Mouse (Mus musculus): ENCODE results near the gene Tbl1xr1.
A peak's percentile ranks its signal among the peaks of the same experiment; 100 is the strongest.

The Tbl1xr1 gene

DNA sequence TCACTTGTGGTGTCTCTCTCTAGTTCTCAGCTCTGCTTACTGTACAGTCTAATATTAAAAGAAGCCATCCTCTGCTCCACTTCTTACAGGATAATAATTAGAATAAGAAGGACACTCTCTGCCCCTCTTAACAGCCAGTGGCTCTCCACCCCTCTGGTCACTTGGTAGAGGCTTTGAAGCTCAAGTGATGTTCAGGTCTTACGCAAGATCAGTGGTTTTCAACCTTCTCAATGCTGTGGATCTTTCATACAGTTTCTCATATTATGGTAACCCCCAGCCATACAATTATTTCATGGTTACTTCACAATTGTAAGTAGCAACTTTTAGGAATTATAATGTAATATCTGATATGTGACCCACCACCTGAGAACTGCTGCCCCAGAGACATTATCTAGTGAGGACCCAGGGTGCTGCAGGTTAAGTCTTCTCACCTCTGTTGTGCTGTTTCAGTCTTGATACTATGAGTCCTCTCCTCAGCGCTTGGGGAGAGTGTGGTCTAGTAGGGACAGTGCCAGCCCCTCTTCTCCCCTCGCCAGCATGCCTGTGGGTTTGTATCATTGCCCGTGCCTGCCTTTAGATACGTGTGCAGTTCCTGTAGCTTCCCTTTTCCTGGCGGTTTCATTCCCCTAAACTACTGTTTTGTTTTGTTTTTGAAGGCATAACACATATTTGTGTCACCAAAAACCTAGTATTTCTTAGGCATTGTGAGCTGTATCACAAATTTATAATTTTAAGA lies 65.7 kb downstream of the Tbl1xr1 start:
- DNase-seq (ENCODE audit: low spot score in 2 of 2): no peak

DNA sequence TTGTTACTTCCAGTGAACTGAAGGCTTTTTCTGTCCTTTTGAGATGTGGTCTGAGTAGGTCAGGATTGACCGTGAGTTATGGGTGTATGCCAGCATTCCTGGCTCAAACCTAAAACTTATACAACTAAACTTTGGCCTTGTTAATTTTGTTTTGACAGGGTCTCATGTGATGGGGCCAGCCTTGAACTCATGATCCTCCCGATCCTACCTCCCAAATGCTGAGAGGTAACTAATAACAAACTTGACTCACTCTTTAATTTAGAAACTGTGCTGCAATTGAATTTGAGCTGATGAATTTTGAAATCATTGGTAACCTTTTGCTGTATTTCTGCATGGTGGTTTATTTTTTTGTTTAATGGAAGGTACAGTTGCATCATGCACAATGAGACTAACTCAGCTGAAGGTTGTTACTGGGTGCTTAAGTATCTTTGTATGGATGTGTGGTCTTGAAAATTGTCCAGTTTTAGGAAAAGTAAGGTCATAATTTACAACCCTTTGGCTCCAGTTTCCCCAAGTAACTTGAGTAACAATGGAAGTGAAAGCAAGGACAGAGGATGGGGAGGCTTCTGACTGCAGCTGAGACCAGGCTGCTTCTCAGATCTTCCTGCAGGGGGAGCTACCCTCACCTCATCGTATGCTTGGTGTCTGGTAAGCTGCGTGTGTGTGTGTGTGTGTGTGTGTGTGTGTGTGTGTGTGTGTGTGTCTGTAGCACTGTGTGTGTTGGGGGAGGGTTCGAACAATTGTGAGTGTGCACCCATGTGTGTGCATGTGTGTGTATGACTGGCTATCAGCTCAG lies 66.6 kb downstream of the Tbl1xr1 start:
- DNase-seq (ENCODE audit: low spot score in 2 of 2): no peak

DNA sequence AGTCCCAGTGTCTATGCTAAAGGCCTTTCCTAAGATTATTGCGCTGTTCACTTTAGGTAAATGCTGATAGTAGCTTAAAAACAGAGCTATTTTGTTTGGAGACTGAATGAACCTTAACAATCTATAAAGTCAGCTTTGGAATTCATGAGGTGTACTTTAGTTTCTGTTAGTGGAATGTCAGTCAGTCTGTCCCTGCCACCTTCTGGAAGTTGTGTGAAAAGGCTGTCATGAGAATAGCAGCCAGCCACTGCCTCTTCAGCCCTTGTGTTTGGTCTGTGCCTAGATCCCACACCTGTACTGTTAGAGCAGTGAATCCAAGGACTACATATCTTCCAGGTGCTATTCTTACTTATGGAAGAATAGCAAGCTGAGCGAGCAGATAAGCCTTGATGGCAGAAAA lies 67.8 kb downstream of the Tbl1xr1 start:
- no peak for DNase-seq (ENCODE audit: low spot score in 2 of 2)

DNA sequence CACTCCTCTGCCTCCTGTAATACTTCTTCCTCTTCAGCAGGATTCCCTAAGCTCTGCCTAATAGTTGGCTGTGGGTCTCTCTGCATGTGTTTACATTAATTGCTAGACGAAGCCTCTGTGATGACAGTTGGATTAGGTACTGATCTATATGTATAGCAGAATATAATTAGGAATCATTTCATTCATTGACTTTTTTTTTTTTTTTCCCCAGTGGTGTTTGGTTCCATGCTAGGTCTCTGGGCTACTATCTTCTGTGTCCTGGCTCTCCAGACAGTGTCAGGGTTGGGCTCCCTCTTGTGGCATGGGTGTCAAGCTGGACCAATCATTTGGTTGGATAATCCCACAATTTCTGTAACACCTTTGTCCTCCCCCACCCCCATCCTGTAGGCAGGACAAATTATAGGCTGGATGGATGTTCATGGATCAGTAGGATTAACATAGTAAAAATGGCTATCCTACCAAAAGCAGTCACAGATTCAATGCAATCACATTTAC lies 71.0 kb downstream of the Tbl1xr1 start:
- DNase-seq (ENCODE audit: low spot score in 2 of 2): no peak

DNA sequence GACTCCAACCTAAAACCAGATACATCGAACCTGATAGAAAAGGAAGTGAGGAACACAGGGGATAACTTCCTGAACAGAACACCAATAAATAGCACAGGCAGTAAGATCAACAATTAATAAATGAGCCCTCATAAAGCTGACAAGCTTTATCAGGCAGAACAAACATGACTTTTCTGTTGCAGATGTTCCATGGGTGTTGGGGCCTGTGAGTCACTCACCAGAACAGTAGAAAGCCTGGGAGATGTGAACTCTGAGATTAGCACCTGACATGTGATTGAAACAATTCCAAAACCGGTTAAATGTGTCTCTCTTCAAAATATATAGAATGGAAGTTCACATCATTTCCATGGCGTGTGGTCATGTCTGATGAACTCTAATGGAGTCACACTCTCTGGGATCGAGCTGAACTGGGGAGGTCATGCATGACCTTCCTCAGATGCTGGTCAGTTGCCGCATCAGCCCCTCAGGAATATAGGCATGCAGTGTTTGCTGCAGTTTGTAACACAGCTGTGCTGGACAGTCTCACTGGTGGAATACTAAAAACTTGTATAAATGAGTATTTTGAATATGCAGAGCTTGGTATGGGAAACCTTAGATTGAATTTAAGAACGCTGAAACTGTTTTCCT lies 72.0 kb downstream of the Tbl1xr1 start:
- DNase-seq (ENCODE audit: low spot score in 2 of 2): no peak

DNA sequence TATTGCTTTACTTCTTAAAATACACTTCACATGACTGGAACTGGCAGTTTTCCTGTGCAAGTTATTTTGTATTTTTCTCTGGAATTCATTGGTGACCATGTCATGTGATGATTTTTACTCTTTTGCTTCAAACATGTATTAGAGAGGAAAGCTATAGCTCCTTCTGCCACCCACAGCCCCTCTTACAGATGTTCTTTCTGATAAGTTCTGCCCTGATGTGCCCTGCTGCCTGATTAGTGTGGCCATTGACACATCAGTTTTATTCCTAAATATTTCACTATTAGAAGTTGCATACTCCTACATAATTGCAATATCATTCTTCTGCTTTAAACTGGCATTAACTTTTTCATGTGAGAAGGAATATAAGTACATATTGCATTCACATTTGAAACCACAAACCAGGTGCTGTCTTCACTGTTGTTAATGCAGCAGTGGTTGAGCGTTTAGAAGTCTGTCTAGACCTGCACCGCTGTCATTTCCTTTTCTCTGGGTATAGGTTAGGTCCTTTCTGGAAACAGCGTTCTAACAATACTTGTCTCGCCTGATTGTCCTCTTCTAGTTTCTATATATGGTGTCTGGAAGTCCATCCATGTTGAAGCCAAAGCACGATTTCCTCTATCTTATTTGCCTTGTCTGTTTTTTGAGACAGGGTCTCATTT lies 74.5 kb downstream of the Tbl1xr1 start:
- no peak for DNase-seq (ENCODE audit: low spot score in 2 of 2)

DNA sequence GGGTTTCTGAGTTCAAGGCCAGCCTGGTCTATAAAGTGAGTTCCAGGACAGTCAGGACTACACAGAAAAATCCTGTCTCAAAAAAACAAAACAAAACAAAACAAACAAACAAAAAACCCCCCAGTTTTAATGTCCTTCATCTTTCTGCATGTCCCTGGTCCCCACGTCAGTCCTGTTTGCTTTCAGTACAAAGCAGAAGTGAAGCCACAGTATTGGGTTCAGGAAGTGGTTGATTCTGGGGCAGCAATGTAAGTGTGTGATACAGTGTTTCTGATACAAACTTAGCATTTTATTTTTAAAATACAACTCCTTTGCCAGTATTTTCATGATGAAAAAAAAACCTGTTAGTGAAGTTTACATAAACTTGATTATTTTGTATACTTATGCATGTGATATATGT lies 76.3 kb downstream of the Tbl1xr1 start:
- no peak for DNase-seq (ENCODE audit: low spot score in 2 of 2)

DNA sequence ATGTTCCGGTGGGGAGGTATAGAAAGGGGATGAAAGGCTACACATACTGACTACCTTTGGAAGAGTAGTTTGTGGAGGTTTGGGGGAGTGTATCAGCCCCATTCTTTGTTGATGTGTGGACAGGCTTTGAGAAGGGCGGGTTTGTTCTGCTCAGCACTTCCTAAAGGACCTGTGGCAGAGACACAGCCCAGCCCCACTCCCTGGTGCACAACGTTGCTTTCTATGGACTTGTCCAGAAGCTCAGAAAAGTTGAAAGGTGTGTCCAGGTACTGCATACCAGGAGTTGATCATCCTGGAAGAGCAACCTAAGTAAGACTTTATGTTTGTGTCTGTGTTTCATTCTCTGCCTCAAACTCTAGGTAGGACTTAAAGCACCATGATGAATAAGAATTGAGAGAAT lies 78.1 kb downstream of the Tbl1xr1 start:
- DNase-seq (ENCODE audit: low spot score in 2 of 2): no peak

DNA sequence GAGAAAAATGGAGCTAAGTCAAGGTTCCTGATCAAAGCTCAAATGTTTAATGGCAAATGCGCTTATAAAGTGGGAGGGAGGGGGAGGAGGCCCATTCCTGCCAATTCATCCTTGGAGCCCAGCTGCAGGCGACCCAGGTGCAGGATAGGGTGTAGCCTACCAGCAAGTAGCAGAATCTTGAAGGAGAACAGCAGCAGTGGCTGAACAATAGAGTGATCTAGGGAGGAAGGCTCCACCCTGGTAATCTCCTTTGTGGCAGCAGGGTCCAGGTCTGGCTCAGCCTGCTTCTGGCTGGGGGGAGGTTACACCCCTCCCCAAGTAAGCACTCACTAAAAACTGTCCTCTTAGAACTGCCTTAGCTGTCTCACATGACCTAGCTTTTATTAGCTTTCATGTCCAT lies 79.9 kb downstream of the Tbl1xr1 start:
- DNase-seq (ENCODE audit: low spot score in 2 of 2): peak in 1 of 2 experiments; percentile 27

DNA sequence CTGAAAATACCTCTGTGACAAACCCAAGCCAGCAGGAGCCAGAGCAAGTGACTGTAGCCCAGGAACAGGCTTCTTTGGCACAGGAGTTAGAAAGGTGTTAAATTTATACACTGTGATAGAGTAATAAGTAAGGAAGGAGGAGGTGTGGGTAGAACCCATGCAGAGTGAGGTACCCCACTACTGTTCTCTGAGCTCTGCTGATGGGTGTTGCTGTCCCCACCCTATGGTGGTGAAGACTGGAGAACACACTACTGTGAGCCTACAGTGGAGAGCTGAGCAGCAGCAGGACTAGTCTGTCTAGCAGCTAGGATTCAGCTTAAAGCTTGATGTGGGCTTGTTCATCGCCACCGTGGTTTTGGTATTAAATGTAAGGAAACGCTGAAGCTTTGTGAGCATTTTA lies 86.5 kb downstream of the Tbl1xr1 start:
- DNase-seq (ENCODE audit: low spot score in 2 of 2): no peak

DNA sequence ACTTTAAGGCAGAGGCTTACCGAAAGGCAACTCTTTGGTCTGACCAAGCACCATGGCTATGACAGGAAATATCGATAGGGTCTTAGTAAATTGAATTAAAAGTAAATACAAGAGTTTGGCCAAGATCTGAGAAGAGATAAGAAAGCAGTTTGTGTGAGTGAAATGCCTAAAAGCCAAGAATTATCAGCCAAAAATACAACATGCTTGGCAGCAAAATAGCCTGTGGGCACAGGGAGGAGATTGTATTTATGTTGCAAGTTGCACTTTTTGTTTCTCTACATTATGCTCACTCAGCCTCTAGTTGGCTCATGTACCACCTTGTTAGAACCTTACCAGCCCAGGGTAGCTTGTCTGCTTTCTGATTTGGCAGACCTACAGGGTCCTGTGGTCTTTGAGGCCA lies 91.4 kb downstream of the Tbl1xr1 start:
- DNase-seq (ENCODE audit: low spot score in 2 of 2): no peak

DNA sequence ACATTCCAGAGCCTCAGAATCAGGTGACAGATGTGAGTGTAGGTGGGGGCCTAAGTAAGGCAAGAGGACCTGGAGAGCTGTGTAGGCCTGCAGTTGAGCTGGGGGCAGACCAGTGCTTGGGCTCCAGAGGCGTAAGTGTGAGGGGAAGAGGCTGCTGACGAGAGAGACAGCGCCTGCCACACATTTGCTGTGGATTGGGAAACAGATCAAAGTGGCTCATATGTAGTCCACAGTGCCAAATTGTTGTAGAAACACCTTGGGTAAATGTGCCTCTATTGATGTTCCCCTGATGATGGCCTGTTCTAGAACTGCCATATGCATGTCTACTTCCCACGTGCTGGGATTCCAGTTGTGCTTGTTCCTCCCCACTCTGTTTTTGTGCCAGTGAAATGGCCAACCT lies 92.0 kb downstream of the Tbl1xr1 start:
- no peak for DNase-seq (ENCODE audit: low spot score in 2 of 2)

DNA sequence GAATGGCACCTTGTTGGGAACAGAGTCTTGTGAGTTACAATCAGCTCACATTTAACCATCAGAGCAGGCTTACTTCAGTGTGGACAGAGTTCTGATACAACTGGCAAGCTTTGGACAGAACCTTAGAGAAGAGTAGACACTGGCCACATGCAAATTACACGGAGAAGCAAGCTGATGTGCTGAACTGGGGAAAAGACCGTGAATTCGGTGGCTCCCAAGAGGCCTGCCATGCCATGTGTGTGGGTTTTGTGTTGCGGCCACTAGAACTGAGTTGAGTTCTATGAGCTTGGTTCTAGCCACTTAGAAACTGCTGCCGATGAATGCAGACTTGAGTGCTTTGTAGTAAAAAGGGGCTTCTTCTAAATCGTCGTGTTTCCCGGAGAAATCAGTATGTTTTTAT lies 95.1 kb downstream of the Tbl1xr1 start:
- DNase-seq (ENCODE audit: low spot score in 2 of 2): no peak

DNA sequence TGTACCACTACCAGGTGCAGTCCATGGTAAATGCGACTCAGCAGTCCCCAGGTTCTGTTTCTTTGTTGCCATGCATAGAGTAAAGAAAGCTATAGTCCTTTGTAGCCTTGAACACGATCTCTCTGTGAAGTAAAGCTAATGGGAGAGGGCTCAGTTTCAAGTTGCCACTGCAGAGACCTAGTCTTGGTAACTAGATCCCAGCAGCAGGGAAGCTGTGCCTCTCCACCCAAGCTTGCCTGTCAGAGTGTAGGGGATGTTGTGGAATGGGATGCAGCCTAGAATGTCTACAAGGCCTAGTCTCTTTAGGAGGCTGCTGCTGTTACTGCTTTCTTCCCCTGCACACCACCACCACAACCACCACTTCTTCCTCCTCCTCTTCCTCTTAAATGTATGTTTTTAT lies 96.0 kb downstream of the Tbl1xr1 start:
- no peak for DNase-seq (ENCODE audit: low spot score in 2 of 2)

DNA sequence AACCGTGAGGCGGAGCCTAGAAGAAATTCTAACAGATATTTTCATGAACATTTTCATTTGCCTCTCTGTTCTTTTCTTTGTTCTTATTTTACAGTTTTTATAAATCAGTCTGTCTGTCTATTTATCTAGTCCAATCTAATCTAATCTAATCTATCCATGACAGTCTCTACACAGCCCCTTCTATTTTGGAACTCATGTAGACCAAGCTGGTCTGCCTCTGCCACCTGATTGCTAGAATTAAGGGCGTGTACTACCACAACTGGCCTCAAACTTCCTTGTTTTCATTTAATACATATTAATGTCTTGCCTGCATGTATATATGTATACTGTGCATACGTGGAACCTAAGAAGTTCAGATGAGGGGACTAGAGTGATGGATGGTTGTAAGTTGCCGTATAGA lies 96.7 kb downstream of the Tbl1xr1 start:
- no peak for DNase-seq (ENCODE audit: low spot score in 2 of 2)

DNA sequence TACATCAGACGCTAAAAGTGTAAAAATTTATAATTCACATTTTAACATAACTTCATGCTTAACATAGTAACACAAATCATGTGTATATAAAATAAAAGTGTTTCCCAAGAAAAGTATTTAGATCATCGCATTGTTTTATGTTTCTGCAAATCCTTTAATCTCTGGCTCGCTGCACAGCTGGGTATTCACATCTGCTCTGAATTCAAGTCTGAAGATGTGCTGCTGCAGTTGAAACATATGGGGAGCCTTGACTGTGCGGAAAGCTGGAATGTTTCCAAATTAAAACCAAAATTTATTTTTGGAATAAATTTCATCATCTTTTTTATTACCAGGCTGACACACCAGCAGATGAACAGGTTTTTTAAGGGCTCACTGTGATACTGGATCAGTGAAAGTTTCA lies 97.8 kb downstream of the Tbl1xr1 start:
- no peak for DNase-seq (ENCODE audit: low spot score in 2 of 2)

DNA sequence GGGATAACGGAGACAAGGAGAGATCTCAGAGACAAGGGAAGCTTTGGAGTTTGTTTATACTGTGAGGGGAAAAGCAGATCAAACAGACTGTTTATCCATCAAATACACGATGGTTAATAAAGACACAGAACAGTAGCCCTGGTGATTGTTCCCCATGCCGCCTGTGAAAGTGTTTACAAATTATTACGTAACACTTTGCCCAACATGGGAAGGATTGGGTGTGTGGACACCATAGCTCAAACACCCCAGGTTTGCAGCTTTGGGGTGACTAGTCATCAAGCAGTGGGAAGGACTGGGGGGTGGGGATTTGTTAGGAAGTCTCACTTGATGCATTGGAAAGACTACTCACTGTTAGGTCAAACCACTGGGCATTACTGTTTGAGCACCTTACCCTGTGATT lies 103.6 kb downstream of the Tbl1xr1 start:
- DNase-seq (ENCODE audit: low spot score in 2 of 2): no peak

DNA sequence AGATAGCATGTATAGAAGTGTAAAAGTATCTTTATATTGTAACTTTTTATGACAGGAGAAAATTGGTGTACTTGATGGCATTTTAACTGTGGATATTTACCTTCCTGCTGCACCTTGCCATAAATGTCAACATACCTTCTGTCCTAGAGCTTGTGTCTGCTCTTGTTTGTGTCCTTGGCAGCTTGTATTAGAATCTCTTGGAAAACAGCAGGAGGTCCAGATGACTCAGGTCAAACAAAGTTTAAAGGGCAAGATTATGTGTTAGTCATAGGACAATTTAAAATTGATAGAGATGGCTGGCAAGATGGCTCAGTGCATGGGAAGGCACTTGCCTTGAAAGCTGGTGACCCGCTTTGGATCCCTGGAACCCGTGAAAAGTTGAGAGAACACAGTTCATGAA lies 104.6 kb downstream of the Tbl1xr1 start:
- DNase-seq (ENCODE audit: low spot score in 2 of 2): no peak

DNA sequence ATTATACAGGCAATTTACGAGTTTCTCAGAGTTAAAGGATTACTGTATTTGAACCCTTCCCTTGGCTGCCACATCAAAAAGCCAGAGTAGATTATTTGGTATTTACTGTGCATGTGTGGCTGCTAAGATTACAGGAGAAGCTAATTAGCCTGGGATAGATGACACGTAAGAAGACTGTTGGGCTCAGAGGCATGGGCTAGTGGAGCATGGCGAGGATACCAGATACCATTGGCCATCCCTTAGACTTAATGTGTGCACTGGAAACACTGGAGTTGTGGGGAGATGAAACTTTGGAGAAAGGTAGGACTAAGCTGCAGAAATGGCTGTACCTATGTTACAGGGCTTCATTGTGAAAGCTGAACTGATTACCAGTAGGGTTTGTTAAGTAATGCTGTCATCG lies 108.8 kb downstream of the Tbl1xr1 start:
- no peak for DNase-seq (ENCODE audit: low spot score in 2 of 2)

DNA sequence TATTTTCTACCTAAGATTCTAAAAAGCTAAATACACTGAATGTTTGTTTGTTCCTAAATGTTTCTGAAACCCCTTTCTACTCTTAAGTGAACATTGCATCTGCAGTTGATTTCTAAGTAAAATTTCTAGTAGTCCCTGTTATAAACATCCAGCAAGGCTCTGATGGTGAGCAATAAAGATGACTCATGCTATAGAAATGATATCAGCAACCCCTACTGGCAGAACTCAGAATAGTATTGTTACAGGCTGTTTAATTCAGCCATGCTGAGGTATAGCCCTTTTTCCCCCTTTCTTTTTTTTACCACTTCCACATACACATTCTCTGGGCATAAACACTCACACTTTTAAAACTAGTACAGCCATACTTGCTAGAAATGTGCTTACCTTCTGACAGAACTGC lies 114.0 kb downstream of the Tbl1xr1 start:
- DNase-seq (ENCODE audit: low spot score in 2 of 2): peak in 1 of 2 experiments; percentile 12

DNA sequence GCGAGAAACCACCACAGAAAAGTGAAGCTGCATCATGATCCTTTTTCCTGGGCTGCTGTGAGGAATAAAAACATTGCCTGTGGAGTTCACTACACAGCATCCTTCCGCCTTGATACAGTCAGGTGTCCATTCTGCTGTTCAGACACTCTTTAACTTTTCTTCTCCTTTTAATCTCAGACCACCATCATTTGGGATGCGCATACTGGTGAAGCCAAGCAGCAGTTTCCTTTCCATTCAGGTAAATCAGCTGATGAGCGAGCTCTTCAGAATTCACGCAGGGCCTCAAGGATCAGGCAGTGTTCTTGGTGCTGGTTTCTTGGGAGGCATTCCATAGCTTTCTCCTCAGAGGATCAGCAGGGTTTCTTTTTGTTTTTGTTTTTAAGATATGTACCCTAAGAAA lies 116.5 kb downstream of the Tbl1xr1 start:
- no peak for DNase-seq (ENCODE audit: low spot score in 2 of 2)

DNA sequence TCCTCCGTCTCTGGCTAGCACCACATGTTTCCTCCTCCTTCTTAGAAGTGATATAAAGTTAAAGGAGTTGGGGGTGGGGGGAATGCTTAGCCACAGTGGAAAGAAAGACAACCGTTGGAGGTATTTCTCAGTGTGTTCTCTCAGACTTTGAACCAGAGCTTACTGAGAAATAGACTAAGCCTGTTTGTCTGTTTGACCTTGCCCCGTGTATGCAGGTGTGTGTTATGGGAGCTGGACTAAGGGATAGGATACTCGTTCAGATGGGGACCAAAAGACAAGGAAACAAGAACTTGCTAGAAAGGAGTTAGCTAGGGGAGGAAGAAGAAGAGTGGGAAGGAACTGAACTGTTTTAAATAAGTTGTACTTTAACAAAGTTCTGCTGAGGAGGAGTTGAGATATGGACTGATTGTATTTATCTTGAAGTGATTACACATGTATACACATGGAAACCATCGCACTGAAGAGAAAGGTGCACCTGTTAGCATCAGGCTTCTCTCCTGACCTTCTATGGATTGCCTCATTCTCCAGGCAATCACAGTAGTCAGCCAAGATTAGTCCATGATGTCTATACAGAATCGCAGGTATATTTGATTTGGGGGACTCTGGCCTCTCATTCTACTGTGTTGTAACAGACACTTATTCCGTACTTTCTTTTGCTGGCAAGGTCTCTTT lies 117.9 kb downstream of the Tbl1xr1 start:
- DNase-seq (ENCODE audit: low spot score in 2 of 2): no peak

Data from heart, adult 9 months (tissue).